Mouse (Mus musculus): Measurements from ENCODE around the gene 1700023F06Rik. TPM values are rescaled to one million over a fixed set of nuclear protein-coding genes. Genes with fewer than 3 reads are reported as not detected.

1700023F06Rik gene
- polyA plus RNA-seq, 1 experiment from 2014 or later = 2.3 TPM

GRCm38 (mm10) chr11:103219995-103220394 is 11.6 kb upstream of the 1700023F06Rik start:
- Histone ChIP-seq H3K36me3 (peaks cover 11% of the 10 kb centered on the region; the same call in 1 of the 2 replicates), H3K9me3 (no peaks in the 10 kb centered on the region), H3K9ac (no peak overlapping the region), H3K4me2 (no peak overlapping the region), H3K27ac (replicated peaks) (no peak overlapping the region), H3K4me3 (no peak overlapping the region), H3K4me1 (replicated peaks) (peaks cover 8% of the 10 kb centered on the region), H3K27me3 (no peaks in the 10 kb centered on the region; the same call in 1 of the 2 replicates)
- WGBS = 91% methylated on average over 4 of the region's 4 CpGs
- no peak for ATAC-seq (ENCODE audit: low FRiP score, low read depth)

- no peak overlapping the region for H3K9ac ChIP-seq
- H3K4me3 ChIP-seq = no peak overlapping the region
- H3K27ac ChIP-seq (replicated peaks) = no peak overlapping the region
- H3K9me3 ChIP-seq = no peaks in the 10 kb centered on the region
- WGBS = 93% methylated on average over 5 of the region's 5 CpGs
- H3K36me3 ChIP-seq = peaks cover 6% of the 10 kb centered on the region; the same call in 1 of the 2 replicates
- H3K4me2 ChIP-seq = no peak overlapping the region
- ATAC-seq (ENCODE audit: low FRiP score, low read depth) = no peak
- H3K4me1 ChIP-seq (replicated peaks) = peaks cover 8% of the 10 kb centered on the region
- H3K27me3 ChIP-seq = no peaks in the 10 kb centered on the region; the same call in 1 of the 2 replicates
Measured at GRCm38 (mm10) chr11:103219259-103219658, 10.9 kb upstream of the 1700023F06Rik start.

- peak; percentile 25; the same call in 1 of the 2 replicates for ATAC-seq (ENCODE audit: low FRiP score, low read depth)
- Histone ChIP-seq H3K4me2 (peak overlapping the region; percentile 99), H3K9ac (peak overlapping the region; percentile 84), H3K27ac (replicated peaks) (peak overlapping the region; percentile 84), H3K36me3 (peaks cover 6% of the 10 kb centered on the region; the same call in 1 of the 2 replicates), H3K9me3 (no peaks in the 10 kb centered on the region), H3K4me3 (peak overlapping the region; percentile 59), H3K27me3 (no peaks in the 10 kb centered on the region; the same call in 1 of the 2 replicates), H3K4me1 (replicated peaks) (peaks cover 8% of the 10 kb centered on the region)
- WGBS = 25% methylated on average over 6 of the region's 6 CpGs
Measured at GRCm38 (mm10) chr11:103218517-103218901, 10.2 kb upstream of the 1700023F06Rik start.

GRCm38 (mm10) chr11:103217790-103218516 is 9.6 kb upstream of the 1700023F06Rik start, which contains the start of gene Spata32:
Gene Spata32 (minus strand): TSS chr11:103218432.
- peak within 1 kb of the TSS; percentile 84 for H3K27ac ChIP-seq (replicated peaks)
- H3K36me3 ChIP-seq = peaks cover 6% of the 10 kb centered on the region; the same call in 1 of the 2 replicates
- H3K9me3 ChIP-seq = no peaks in the 10 kb centered on the region
- peak within 1 kb of the TSS; percentile 84 for H3K9ac ChIP-seq
- under 1% methylated on average over 45 of the region's 45 CpGs for WGBS
- peak within 1 kb of the TSS; percentile 99 for H3K4me2 ChIP-seq
- ATAC-seq (ENCODE audit: low FRiP score, low read depth) = peak; percentile 90
- peaks cover 8% of the 10 kb centered on the region for H3K4me1 ChIP-seq (replicated peaks)
- no peaks in the 10 kb centered on the region; the same call in 1 of the 2 replicates for H3K27me3 ChIP-seq
- H3K4me3 ChIP-seq = peak within 1 kb of the TSS; percentile 59

- Histone ChIP-seq H3K27ac (replicated peaks) (no peak overlapping the region), H3K9me3 (no peaks in the 10 kb centered on the region), H3K27me3 (no peaks in the 10 kb centered on the region; the same call in 1 of the 2 replicates), H3K4me2 (no peak overlapping the region), H3K4me3 (no peak overlapping the region), H3K9ac (no peak overlapping the region), H3K36me3 (no peaks in the 10 kb centered on the region), H3K4me1 (replicated peaks) (peaks cover 8% of the 10 kb centered on the region)
- no peak for ATAC-seq (ENCODE audit: low FRiP score, low read depth)
- WGBS = 63% methylated on average over 1 of the region's 1 CpGs
Measured at GRCm38 (mm10) chr11:103215355-103215754, 7.0 kb upstream of the 1700023F06Rik start.

GRCm38 (mm10) chr11:103213712-103214111 is 5.4 kb upstream of the 1700023F06Rik start:
- no peak overlapping the region for H3K27ac ChIP-seq (replicated peaks)
- H3K4me1 ChIP-seq (replicated peaks) = peaks cover 7% of the 10 kb centered on the region
- no peaks in the 10 kb centered on the region for H3K9me3 ChIP-seq
- H3K27me3 ChIP-seq = no peaks in the 10 kb centered on the region; the same call in 1 of the 2 replicates
- 85% methylated on average over 5 of the region's 5 CpGs for WGBS
- no peak overlapping the region for H3K4me3 ChIP-seq
- no peak for ATAC-seq (ENCODE audit: low FRiP score, low read depth)
- no peaks in the 10 kb centered on the region for H3K36me3 ChIP-seq
- H3K4me2 ChIP-seq = no peak overlapping the region
- H3K9ac ChIP-seq = no peak overlapping the region

- WGBS = 71% methylated on average over 8 of the region's 8 CpGs
Measured at GRCm38 (mm10) chr11:103210291-103210690, 1.9 kb upstream of the 1700023F06Rik start.

GRCm38 (mm10) chr11:103206203-103206602 is 2.2 kb downstream of the 1700023F06Rik start:
- no peak overlapping the region for H3K9ac ChIP-seq
- no peak overlapping the region for H3K4me2 ChIP-seq
- H3K4me3 ChIP-seq = no peak overlapping the region
- H3K27ac ChIP-seq (replicated peaks) = no peak overlapping the region
- no peaks in the 10 kb centered on the region for H3K36me3 ChIP-seq
- H3K4me1 ChIP-seq (replicated peaks) = peaks cover 8% of the 10 kb centered on the region
- no peaks in the 10 kb centered on the region for H3K27me3 ChIP-seq
- no peak for ATAC-seq (ENCODE audit: low FRiP score, low read depth)
- WGBS = 89% methylated on average over 6 of the region's 6 CpGs
- no peaks in the 10 kb centered on the region for H3K9me3 ChIP-seq

More at GRCm38 (mm10) chr11:103210291-103210690, 1.9 kb upstream of the 1700023F06Rik start:
- H3K27me3 ChIP-seq = no peaks in the 10 kb centered on the region
- no peaks in the 10 kb centered on the region for H3K36me3 ChIP-seq
- no peak for ATAC-seq (ENCODE audit: low FRiP score, low read depth)
- H3K27ac ChIP-seq (replicated peaks) = no peak overlapping the region
- no peak overlapping the region for H3K4me3 ChIP-seq
- H3K9ac ChIP-seq = no peak overlapping the region
- H3K4me1 ChIP-seq (replicated peaks) = no peaks in the 10 kb centered on the region
- H3K4me2 ChIP-seq = no peak overlapping the region
- H3K9me3 ChIP-seq = no peaks in the 10 kb centered on the region

GRCm38 (mm10) chr11:103202376-103202775 is 6.0 kb downstream of the 1700023F06Rik start:
- H3K4me1 ChIP-seq (replicated peaks) = peaks cover 29% of the 10 kb centered on the region
- H3K4me3 ChIP-seq = no peak overlapping the region
- no peaks in the 10 kb centered on the region for H3K9me3 ChIP-seq
- H3K9ac ChIP-seq = no peak overlapping the region
- ATAC-seq (ENCODE audit: low FRiP score, low read depth) = no peak
- no peak overlapping the region for H3K27ac ChIP-seq (replicated peaks)
- H3K27me3 ChIP-seq = peaks cover 24% of the 10 kb centered on the region
- no peaks in the 10 kb centered on the region for H3K36me3 ChIP-seq
- H3K4me2 ChIP-seq = no peak overlapping the region

GRCm38 (mm10) chr11:103201664-103202063 is 6.7 kb downstream of the 1700023F06Rik start:
- Histone ChIP-seq H3K4me3 (no peak overlapping the region), H3K36me3 (no peaks in the 10 kb centered on the region), H3K4me2 (no peak overlapping the region), H3K4me1 (replicated peaks) (peaks cover 29% of the 10 kb centered on the region), H3K27me3 (peaks cover 32% of the 10 kb centered on the region), H3K9ac (no peak overlapping the region), H3K27ac (replicated peaks) (no peak overlapping the region), H3K9me3 (no peaks in the 10 kb centered on the region)
- WGBS = 23% methylated on average over 6 of the region's 6 CpGs
- no peak; the same call in 1 of the 2 replicates for ATAC-seq (ENCODE audit: low FRiP score, low read depth)

- Histone ChIP-seq H3K4me2 (peak overlapping the region; percentile 99), H3K9ac (peak overlapping the region; percentile 73), H3K27ac (replicated peaks) (peak overlapping the region; percentile 49; the same call in 1 of the 2 replicates), H3K4me1 (replicated peaks) (peaks cover 29% of the 10 kb centered on the region), H3K4me3 (peak overlapping the region; percentile 54), H3K36me3 (0 out of 2 replicates have a peak, but pooled peaks cover 2% of the 10 kb centered on the region), H3K27me3 (peaks cover 57% of the 10 kb centered on the region), H3K9me3 (no peaks in the 10 kb centered on the region)
- peak; percentile 79 for ATAC-seq (ENCODE audit: low FRiP score, low read depth)
- WGBS = under 1% methylated on average over 59 of the region's 59 CpGs
Measured at GRCm38 (mm10) chr11:103198911-103199803, 9.2 kb downstream of the 1700023F06Rik start.
